Mouse (Mus musculus) hindbrain, embryonic 16.5 days (tissue): Measurements from ENCODE around the gene Btbd35f25. TPM values are rescaled to one million over a fixed set of nuclear protein-coding genes. Genes with fewer than 3 reads are reported as not detected.
"Not testable (repeated sequence)": the region's sequence is repeated elsewhere in the genome, so short reads cannot be mapped to it uniquely, and the experiment has no call there.

Experiments used
- ATAC-seq: fragments of 200-750 bp; cut with Nextera tagmentation; 2 replicates; pipeline ENCODE4 v1.8.0; 2017; ENCODE audit warnings: moderate TSS enrichment, moderate library complexity
- H3K27ac ChIP-seq: fragments of 300-500 bp; sonication (generic); 2 replicates; pipeline ENCODE4 v1.5.1; 2014; ENCODE audit warnings: low read depth, mild to moderate bottlenecking, control low read depth, low read length, moderate library complexity
- H3K27me3 ChIP-seq: fragments of 300-500 bp; sonication (generic); replicated peaks from 2 replicates; pipeline ENCODE4 v1.6.1; 2014; ENCODE audit warnings: low read length; ENCODE audit not compliant: control insufficient read depth, insufficient read depth
- H3K36me3 ChIP-seq: fragments of 300-500 bp; sonication (generic); 2 replicates; pipeline ENCODE4 v1.6.1; 2014; ENCODE audit warnings: mild to moderate bottlenecking, low read length, moderate library complexity, mixed read lengths; ENCODE audit not compliant: control insufficient read depth, insufficient read depth
- H3K4me1 ChIP-seq: fragments of 300-500 bp; sonication (generic); 2 replicates; pipeline ENCODE4 v1.6.1; 2014; ENCODE audit warnings: low read depth, low read length; ENCODE audit not compliant: control insufficient read depth, insufficient read depth
- H3K4me2 ChIP-seq: fragments of 300-500 bp; sonication (generic); 2 replicates; pipeline ENCODE4 v1.6.1; 2014; ENCODE audit warnings: mild to moderate bottlenecking, low read length, control low read depth, moderate library complexity
- H3K4me3 ChIP-seq: fragments of 300-500 bp; sonication (generic); 2 replicates; pipeline ENCODE4 v1.5.1; 2014; ENCODE audit warnings: mild to moderate bottlenecking, low read length, control low read depth, moderate library complexity
- H3K9ac ChIP-seq: fragments of 300-500 bp; sonication (generic); 2 replicates; pipeline ENCODE4 v1.6.1; 2014; ENCODE audit warnings: low read depth, mild to moderate bottlenecking, control low read depth, low read length, moderate library complexity
- H3K9me3 ChIP-seq: fragments of 300-500 bp; sonication (generic); 2 replicates; pipeline ENCODE4 v1.6.1; 2014; ENCODE audit warnings: mild to moderate bottlenecking, low read length, moderate library complexity; ENCODE audit not compliant: control insufficient read depth
- WGBS: fragments of 180-500 bp; shearing (Covaris S2); extraction: QIAGEN DNeasy Blood & Tissue Kit; methylation state at CpG from one replicate; pipeline ENCODE4 v1.1.7; 2014; 5-methylcytosine and 5-hydroxymethylcytosine counted together
- polyA plus RNA-seq: library from polyadenylated mRNA; unstranded; fragments of >200 nt; fragmentation: Nextera tagmentation; extraction: Ambion mirVana; gene quantifications from 2 replicates; pipeline ENCODE4 v1.2.1, GENCODE M21; 2015

Btbd35f25 gene
- polyA plus RNA-seq = not detected in 2 replicates

GRCm38 (mm10) chrX:31717056-31717455 lies at the start of gene Btbd35f25:
TSS of gene Btbd35f25 (minus strand) at chrX:31717156.
- not testable (repeated sequence) for H3K9ac ChIP-seq, H3K27ac ChIP-seq, H3K36me3 ChIP-seq, ATAC-seq, H3K9me3 ChIP-seq, H3K4me2 ChIP-seq, H3K4me3 ChIP-seq, H3K4me1 ChIP-seq, H3K27me3 ChIP-seq
- 84% methylated on average over 3 of the region's 4 CpGs for WGBS

DNA sequence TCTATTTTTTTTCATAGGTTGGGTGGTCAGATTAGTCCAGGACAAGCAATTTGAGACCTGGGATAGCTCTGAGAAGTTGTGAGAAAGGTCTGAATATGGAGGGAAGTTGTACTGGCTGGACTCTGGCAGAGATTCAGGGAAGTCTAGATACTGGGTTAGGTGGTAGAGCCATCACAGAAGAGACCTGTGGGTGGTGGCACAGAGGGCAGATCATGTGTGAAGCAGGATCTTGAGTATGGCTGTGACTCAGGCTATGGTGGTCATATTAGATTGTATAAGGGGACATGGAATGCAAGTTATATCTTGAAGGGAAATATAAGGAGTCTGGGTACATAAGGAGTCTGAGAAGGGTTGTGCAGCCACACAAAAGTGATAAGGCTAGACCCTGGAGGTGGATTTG lies 49.3 kb upstream of the Btbd35f25 start:
- H3K4me2 ChIP-seq = no peak overlapping the region
- H3K27me3 ChIP-seq = no peaks in the 10 kb centered on the region
- no peak overlapping the region for H3K4me3 ChIP-seq
- H3K36me3 ChIP-seq = no peaks in the 10 kb centered on the region
- no peak for ATAC-seq
- H3K9me3 ChIP-seq = peaks cover 83% of the 10 kb centered on the region
- H3K27ac ChIP-seq = no peak overlapping the region
- no peaks in the 10 kb centered on the region for H3K4me1 ChIP-seq
- H3K9ac ChIP-seq = no peak overlapping the region

DNA sequence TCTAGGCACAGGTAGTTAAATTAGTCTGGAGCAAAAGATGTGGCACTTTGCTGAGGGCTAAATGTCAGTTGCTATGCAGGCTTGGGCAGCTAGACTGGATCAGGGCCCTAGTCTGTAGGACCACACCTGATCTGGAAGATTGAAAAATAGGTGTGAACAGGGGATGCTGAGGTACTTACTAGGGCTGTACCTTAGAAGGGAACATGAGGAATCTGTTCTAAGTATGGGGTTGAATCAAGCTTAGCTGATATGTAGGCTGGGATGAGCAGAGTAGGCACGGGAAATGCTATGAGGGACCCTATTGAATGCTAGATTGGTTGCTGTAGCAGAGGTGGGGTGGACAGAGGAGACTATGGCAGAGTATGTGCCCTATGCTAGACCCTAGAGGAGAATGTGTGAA lies 47.0 kb upstream of the Btbd35f25 start:
- 96% methylated on average over 1 of the region's 1 CpGs for WGBS
- Histone ChIP-seq H3K4me2 (no peak overlapping the region), H3K9ac (no peak overlapping the region), H3K4me1 (no peaks in the 10 kb centered on the region), H3K9me3 (peaks cover 80% of the 10 kb centered on the region), H3K27ac (no peak overlapping the region), H3K4me3 (no peak overlapping the region), H3K36me3 (no peaks in the 10 kb centered on the region), H3K27me3 (no peaks in the 10 kb centered on the region)
- no peak for ATAC-seq

- Histone ChIP-seq H3K4me3 (no peak overlapping the region), H3K36me3 (no peaks in the 10 kb centered on the region), H3K27ac (no peak overlapping the region), H3K4me1 (no peaks in the 10 kb centered on the region), H3K27me3 (no peaks in the 10 kb centered on the region), H3K9me3 (peaks cover 32% of the 10 kb centered on the region), H3K9ac (no peak overlapping the region), H3K4me2 (no peak overlapping the region)
- 91% methylated on average over 10 of the region's 10 CpGs for WGBS
- no peak for ATAC-seq
Observed at GRCm38 (mm10) chrX:31745079-31745478, 28.1 kb upstream of the Btbd35f25 start.

DNA sequence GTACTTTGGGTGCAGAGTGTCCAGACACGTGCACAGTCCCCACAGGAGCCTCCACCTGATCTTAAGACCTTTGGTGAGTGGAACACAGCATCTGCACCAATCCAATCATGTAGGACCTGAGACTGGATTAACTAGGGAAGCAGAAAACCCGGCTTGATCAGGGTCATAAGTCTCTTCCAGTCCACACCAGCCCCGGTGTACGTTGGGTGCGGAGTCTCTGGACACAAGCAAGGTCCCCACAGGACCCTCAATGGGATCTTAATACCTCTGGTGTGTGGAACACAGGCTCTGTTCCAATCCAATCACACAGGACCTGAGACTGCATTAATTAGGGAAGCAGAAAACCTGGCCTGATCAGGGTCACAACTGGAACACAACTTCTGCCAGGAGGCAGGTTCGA lies 20.0 kb upstream of the Btbd35f25 start:
- H3K36me3 ChIP-seq = no peaks in the 10 kb centered on the region
- WGBS = 80% methylated on average over 6 of the region's 6 CpGs

More for the DNA sequence above, 20.0 kb upstream of the Btbd35f25 start:
- Histone ChIP-seq H3K9ac (no peak overlapping the region), H3K9me3 (peaks cover 25% of the 10 kb centered on the region), H3K4me3 (no peak overlapping the region), H3K4me2 (no peak overlapping the region), H3K27me3 (no peaks in the 10 kb centered on the region), H3K27ac (no peak overlapping the region), H3K4me1 (no peaks in the 10 kb centered on the region)
- no peak for ATAC-seq

Other genes starting within 250 kb of the Btbd35f25 start
- not detected in 2 replicates for gene Gm21883, start 142.9 kb downstream of the Btbd35f25 start, polyA plus RNA-seq
- not detected in 2 replicates for gene Spin2e, start 98.2 kb downstream of the Btbd35f25 start, polyA plus RNA-seq
- not detected in 2 replicates for gene Gm21637, start 244.9 kb upstream of the Btbd35f25 start, polyA plus RNA-seq